Mouse (Mus musculus) midbrain, embryonic 10.5 days (tissue): ENCODE measurements at regions not wholly inside any gene's neighbourhood (a gene's known extent, or its start where the extent isn't known, plus 50 kb on each side); places are given as distances from the start of the nearest gene placed in this dataset.
A peak's percentile ranks its signal among the peaks of the same experiment; 100 is the strongest.
"Not testable (repeated sequence)": the region's sequence is repeated elsewhere in the genome, so short reads cannot be mapped to it uniquely, and the experiment has no call there.

ENCODE experiments used
- DNase-seq: peaks from one replicate; pipeline ENCODE4 v3.0.0-alpha.2; 2017; ENCODE audit warnings: low spot score
- H3K27ac ChIP-seq: fragments of 300-500 bp; sonication (generic); replicated peaks from 2 replicates; pipeline ENCODE4 v1.5.1; 2016; ENCODE audit warnings: mild to moderate bottlenecking
- H3K27me3 ChIP-seq: fragments of 300-500 bp; sonication (generic); 2 replicates; pipeline ENCODE4 v1.6.1; 2016; ENCODE audit warnings: low read depth, mild to moderate bottlenecking; ENCODE audit not compliant: poor library complexity, severe bottlenecking
- H3K36me3 ChIP-seq: fragments of 300-500 bp; sonication (generic); 2 replicates; pipeline ENCODE4 v1.6.1; 2016; ENCODE audit warnings: mild to moderate bottlenecking, moderate library complexity
- H3K4me1 ChIP-seq: fragments of 300-500 bp; sonication (generic); 2 replicates; pipeline ENCODE4 v1.6.1; 2016
- H3K4me3 ChIP-seq: fragments of 300-500 bp; sonication (generic); 2 replicates; pipeline ENCODE4 v1.5.1; 2016; ENCODE audit warnings: mild to moderate bottlenecking, moderate library complexity
- H3K9me3 ChIP-seq: fragments of 300-500 bp; sonication (generic); replicated peaks from 2 replicates; pipeline ENCODE4 v1.6.1; 2016; ENCODE audit warnings: mild to moderate bottlenecking
- WGBS: fragments of 180-500 bp; shearing (Covaris S2); methylation state at CpG from one replicate; pipeline ENCODE4 v1.1.7; 2016; 5-methylcytosine and 5-hydroxymethylcytosine counted together

DNA sequence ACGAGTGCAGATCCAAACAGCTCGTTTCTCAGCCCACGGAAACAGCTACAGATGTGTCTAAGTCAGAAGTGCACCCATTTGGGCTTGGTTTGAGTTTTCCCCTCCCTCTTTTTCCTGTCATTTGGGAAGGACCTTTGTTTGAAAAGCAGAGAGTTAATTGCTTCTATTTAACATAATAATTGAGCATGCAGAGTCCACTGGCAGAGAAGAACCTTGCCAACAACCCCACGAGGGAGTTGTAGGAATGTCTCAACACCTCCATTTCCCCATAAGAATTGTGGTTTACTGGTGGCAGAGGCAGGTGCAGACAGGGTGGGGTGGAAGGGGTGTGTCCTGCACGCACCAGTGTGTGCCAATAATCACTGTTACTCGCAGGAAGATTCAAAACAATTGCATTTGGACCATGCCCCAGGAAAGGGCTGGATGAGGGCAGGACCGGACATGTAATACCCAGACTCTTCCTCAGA is 126.3 kb downstream of the Tas2r134 start:
- WGBS = 63% methylated on average over 7 of the region's 7 CpGs
- no peaks in the 10 kb centered on the region for H3K36me3 ChIP-seq
- no peak overlapping the region for H3K4me3 ChIP-seq
- no peaks in the 10 kb centered on the region for H3K9me3 ChIP-seq
- H3K27ac ChIP-seq = peak overlapping the region; percentile 70
- no peaks in the 10 kb centered on the region for H3K27me3 ChIP-seq
- peaks cover 22% of the 10 kb centered on the region for H3K4me1 ChIP-seq
- no peak for DNase-seq

DNA sequence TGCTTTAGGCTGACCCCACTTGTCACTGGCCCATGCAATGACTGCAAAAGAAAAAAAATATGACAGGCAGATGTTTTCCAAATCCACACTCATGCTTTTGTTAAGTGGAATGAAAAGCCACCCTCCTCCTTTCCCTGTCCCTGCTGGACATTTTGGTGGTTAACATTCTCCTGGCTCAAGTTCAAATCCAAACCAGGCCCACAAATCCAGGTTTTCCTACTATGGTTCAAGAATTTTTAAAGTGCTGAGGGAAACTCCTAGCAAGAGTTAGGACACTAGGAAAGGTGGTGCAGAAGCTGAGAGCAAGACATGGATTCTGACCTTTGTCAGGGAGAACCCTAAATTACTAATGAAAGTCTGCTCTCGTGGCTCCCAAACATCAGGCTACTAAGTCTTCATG is 130.1 kb downstream of the Tas2r134 start:
- H3K9me3 ChIP-seq = no peaks in the 10 kb centered on the region
- no peak overlapping the region for H3K4me3 ChIP-seq
- H3K36me3 ChIP-seq = no peaks in the 10 kb centered on the region
- no peak for DNase-seq
- H3K27me3 ChIP-seq = no peaks in the 10 kb centered on the region
- WGBS = 84% methylated on average over 1 of the region's 1 CpGs
- peaks cover 18% of the 10 kb centered on the region for H3K4me1 ChIP-seq
- no peak overlapping the region for H3K27ac ChIP-seq

DNA sequence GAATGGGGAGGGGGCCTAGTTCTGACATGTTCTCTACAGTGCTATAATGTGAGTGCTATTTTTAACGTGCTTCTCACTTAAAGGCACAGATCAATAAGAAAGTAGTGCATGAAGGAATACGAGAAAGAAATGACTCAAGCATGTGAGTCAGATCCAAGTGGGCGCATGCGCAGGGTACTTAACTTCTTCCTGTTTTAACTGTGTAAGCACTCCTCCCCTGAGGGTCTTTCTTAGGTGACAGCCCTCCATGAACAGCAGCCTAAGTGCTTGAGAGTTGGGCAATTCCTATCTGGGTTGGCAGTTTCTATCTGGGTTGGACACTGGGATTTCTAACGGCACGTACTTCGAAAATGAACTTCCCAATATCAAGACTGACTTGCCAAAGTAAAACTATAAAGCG is 130.8 kb downstream of the Tas2r134 start:
- Histone ChIP-seq H3K36me3 (no peaks in the 10 kb centered on the region), H3K4me3 (no peak overlapping the region), H3K27me3 (no peaks in the 10 kb centered on the region), H3K4me1 (peaks cover 11% of the 10 kb centered on the region), H3K9me3 (no peaks in the 10 kb centered on the region), H3K27ac (no peak overlapping the region)
- 93% methylated on average over 8 of the region's 8 CpGs for WGBS
- DNase-seq = no peak

DNA sequence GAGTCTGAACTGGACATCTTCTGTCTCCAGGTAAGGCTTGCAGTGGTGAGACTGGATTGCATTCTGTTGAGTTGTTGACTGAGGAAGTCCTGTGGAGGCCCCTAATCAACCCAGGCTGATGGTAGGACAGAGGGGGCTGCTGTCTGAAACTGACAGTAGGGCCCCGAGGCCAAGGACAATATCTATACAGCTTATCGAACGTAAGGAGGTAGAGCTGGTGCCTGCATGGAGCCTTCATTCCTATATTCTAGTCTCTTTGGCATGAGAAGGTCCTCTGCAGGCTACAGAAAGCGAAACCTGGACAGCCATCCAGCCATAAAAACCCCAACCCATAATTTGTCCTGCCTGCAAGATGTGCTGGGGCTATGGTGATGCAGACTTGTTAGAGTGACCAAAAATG is 135.6 kb downstream of the Tas2r134 start:
- H3K9me3 ChIP-seq = no peaks in the 10 kb centered on the region
- H3K36me3 ChIP-seq = no peaks in the 10 kb centered on the region
- 83% methylated on average over 4 of the region's 4 CpGs for WGBS
- H3K27ac ChIP-seq = no peak overlapping the region
- H3K4me1 ChIP-seq = peaks cover 4% of the 10 kb centered on the region
- DNase-seq = no peak
- no peak overlapping the region for H3K4me3 ChIP-seq
- H3K27me3 ChIP-seq = no peaks in the 10 kb centered on the region

DNA sequence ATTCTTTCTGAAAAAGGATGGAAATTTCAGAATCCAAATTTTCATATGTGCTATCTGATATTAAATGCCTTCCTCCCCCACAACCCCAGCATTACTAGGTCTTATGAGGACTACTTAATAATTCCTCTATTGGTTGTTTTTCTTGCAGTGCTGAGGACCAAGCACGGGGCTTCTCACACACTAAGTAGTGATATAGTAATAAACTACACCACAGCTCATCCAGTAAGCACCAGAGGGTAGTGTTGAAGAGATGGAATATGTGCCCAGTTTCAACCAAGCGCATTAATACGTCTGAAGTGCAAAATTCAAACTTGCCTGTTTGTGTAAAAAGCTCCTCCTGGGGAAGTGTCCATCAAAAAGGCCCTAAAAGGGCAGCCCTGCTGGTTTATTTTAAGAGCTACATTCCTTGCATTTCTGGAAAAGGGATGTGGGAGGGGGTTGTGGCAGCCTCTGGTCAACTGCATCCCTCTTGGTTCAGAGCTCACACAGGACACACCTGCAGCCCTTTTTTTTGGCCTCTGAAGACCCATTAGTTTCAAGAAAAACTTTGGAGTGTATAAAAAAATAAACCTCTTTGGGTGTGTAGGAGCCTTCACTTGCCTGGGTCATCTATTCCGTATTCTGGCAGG is 140.3 kb downstream of the Tas2r134 start:
- H3K4me3 ChIP-seq = no peak overlapping the region
- no peaks in the 10 kb centered on the region for H3K36me3 ChIP-seq
- peaks cover 12% of the 10 kb centered on the region for H3K4me1 ChIP-seq
- H3K9me3 ChIP-seq = no peaks in the 10 kb centered on the region
- no peak for DNase-seq
- H3K27ac ChIP-seq = no peak overlapping the region
- no peaks in the 10 kb centered on the region for H3K27me3 ChIP-seq
- 79% methylated on average over 4 of the region's 4 CpGs for WGBS

DNA sequence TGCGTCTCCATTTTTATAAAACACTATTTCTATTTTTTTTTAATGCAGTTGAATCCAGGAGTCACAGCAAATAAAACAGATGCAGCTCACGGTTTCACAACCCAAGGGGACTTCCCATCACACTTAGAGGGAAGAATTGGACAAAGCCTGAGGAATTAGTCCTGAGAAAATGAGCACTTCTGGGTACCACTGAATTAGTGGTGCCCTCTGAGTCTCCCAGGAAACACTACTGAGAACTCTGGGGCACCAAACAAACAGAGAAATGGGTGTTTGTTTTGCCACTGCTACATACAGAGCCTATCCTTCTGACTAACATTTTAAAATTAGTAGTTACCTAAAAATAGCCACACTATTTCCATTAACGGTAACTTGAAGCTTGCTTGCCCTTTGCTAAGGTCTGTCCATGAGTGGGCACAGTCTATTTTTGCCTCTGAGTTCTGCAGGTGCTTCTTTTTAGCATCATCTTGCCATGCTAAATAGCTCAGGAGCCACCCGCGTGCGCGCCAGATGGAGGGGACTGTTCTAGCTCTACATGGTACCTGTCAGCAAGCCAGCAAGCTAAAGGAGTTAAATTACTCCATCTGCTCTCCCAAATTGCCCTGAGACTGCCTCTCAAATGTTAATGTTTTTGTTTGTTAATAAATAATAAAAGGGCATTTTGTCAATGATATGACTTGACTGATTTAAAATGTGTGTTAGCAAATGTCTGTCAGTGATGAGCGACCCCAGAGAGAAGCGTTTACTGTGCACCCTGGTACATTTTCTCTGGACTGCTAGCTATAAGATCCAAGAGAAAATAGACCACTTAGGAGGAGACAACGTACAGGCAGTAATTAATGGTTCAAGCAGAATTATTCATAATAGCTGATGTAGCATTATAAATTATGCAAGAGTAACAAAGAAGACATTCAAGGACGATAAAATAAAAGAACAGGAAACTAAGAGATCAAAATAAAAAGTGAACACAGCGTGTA is 141.3 kb downstream of the Tas2r134 start:
- Histone ChIP-seq H3K27me3 (no peaks in the 10 kb centered on the region), H3K27ac (no peak overlapping the region), H3K36me3 (no peaks in the 10 kb centered on the region), H3K9me3 (no peaks in the 10 kb centered on the region), H3K4me3 (no peak overlapping the region), H3K4me1 (peaks cover 12% of the 10 kb centered on the region)
- WGBS = 85% methylated on average over 12 of the region's 12 CpGs
- no peak for DNase-seq

DNA sequence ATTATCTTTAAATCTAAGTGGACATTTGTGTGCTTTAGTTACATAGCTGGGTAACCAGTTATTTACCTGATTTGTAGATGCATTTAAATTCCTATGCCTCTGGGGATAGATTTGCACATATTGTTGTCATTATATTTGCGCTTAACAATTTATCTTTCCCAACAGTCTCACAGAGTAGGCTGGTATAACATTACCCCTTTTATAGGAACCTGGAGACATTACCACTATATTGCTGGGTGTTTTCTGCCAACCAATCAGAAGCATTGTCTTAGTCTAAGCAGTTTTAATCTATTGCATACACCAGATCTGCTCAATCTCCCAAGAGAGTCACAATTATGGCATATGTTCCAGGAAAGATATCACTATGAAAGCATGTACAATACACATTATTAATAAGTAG is 149.8 kb downstream of the Rbm43 start:
- WGBS = 94% methylated on average over 1 of the region's 1 CpGs
- Histone ChIP-seq H3K4me3 (no peak overlapping the region), H3K9me3 (no peaks in the 10 kb centered on the region), H3K27me3 (no peaks in the 10 kb centered on the region), H3K27ac (no peak overlapping the region), H3K4me1 (peaks cover 9% of the 10 kb centered on the region), H3K36me3 (no peaks in the 10 kb centered on the region)
- no peak for DNase-seq

DNA sequence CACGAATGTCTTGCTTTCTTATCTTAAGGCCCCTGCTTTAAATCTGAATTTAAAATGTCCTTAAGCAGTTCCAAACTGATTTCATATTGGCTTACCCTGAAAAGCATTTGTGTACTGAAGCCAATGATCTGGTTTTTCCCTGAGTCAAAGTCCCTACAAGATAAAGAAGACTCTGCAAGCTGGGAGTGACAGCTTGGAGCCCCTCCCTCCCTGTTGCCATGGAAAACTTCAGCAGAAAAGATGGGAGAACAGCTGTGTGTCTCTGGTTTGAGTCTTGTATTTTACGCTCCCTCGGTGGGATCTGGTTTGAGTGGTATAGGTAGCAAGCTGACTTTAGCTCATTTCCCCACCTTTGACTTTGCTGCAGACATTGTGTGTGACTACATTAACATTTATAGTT is 146.1 kb downstream of the Rbm43 start:
- peaks cover 9% of the 10 kb centered on the region for H3K4me1 ChIP-seq
- 75% methylated on average over 3 of the region's 3 CpGs for WGBS
- no peaks in the 10 kb centered on the region for H3K9me3 ChIP-seq
- no peaks in the 10 kb centered on the region for H3K36me3 ChIP-seq
- DNase-seq = no peak
- no peak overlapping the region for H3K27ac ChIP-seq
- H3K4me3 ChIP-seq = no peak overlapping the region
- no peaks in the 10 kb centered on the region for H3K27me3 ChIP-seq

DNA sequence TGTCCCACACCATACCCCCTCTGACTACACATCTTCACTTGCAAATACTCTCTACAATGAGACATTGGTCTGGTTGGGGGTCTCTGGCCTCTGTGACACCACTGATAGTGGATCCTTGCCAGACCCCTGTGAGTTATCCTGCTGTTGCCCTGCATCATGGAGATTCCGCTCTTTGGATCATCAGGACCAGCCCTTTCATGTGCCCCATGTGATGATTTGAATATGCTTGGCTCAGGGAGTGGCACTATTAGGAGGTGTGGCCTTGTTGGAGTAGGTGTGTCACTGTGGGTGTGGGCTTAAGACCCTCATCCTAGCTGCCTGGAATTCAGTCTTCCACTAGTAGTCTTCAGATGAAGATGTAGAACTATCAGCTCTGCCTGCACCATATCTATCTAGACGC is 141.7 kb downstream of the Rbm43 start:
- H3K4me1 ChIP-seq, H3K9me3 ChIP-seq, H3K27me3 ChIP-seq, H3K27ac ChIP-seq, H3K36me3 ChIP-seq, H3K4me3 ChIP-seq, DNase-seq: not testable (repeated sequence)
- whole genome bisulfite sequencing = 91% methylated on average over 2 of the region's 2 CpGs

DNA sequence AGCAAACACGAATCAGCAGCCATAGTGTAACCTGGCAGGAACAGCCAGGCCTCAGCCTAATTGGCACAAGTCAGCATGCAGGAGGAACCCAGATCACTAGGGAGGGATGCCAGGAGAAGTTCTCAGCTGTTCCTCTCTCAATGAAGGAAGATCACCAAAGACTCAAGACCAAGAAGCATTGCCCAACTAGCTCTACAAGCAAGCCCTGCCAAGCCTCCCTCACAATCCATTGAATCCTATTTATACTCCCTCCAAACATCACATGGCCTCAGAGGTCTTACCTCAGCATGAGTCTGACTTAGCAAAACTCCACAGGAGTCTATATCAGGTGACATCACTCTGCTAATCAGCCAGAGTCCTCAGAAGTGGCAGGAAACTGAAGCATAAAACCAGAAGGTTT is 135.1 kb downstream of the Rbm43 start:
- 81% methylated on average over 1 of the region's 1 CpGs for WGBS
- H3K27ac ChIP-seq = no peak overlapping the region
- H3K36me3 ChIP-seq = no peaks in the 10 kb centered on the region
- H3K9me3 ChIP-seq = no peaks in the 10 kb centered on the region
- no peaks in the 10 kb centered on the region for H3K4me1 ChIP-seq
- no peak for DNase-seq
- no peaks in the 10 kb centered on the region for H3K27me3 ChIP-seq
- H3K4me3 ChIP-seq = no peak overlapping the region

DNA sequence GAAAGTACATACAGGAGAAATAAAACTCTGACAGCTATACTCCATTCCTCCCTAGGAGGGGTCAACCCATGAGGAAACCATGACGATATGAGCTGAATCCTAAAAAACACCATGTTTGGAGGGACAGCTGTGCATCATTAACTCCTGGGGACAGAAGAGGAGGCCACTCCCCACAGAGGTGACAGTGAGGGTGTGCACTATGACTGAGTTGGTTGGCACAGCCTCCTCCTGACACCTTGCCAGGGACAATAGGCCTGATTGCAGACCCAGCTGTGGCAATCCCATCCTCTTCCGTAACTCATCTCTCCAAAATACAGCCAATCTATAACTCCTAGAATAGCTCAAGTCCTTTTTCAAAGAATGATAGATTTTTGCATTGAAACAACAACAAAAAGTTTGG is 112.0 kb downstream of the Rbm43 start:
- H3K9me3 ChIP-seq = no peaks in the 10 kb centered on the region
- no peaks in the 10 kb centered on the region for H3K27me3 ChIP-seq
- H3K4me3 ChIP-seq = no peak overlapping the region
- no peaks in the 10 kb centered on the region for H3K36me3 ChIP-seq
- DNase-seq = no peak
- H3K4me1 ChIP-seq = no peaks in the 10 kb centered on the region
- H3K27ac ChIP-seq = no peak overlapping the region
- WGBS = 99% methylated on average over 2 of the region's 2 CpGs

DNA sequence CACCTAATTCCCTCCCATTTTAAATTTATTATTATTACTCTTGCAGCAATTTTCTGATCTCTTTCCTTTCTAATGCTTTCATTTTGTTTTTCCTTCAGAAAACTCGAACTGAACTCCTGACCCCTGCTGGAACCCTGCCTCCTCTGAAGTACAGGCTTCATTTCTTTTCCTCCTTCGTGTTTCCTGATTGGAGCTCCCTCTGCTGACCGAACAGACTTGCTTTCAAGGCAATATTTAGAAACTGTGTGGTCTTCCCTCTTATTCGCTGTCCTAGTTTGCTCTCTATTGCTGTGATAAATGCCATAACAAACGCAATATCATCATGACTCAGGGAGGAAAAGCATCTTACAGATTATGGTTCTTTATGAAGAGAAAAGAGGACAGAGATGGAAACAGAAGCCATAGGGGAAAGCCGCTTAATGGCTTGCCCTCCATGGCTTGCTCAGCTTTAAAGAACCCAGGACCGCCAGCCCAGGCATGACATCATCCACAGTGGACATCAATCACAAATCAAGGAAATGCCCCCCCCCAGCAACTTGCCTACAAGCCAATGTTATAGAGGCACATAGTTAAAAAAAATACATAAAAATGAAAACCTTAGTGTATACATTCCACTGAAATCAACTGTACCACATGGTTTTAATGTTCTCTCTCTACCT is 104.5 kb downstream of the Rbm43 start:
- H3K4me1 ChIP-seq = peaks cover 6% of the 10 kb centered on the region; the same call in 1 of the 2 replicates
- H3K27ac ChIP-seq = no peak overlapping the region; the same call in 1 of the 2 replicates
- H3K9me3 ChIP-seq = no peaks in the 10 kb centered on the region
- no peaks in the 10 kb centered on the region for H3K36me3 ChIP-seq
- H3K27me3 ChIP-seq = no peaks in the 10 kb centered on the region
- DNase-seq = peak; percentile 30
- no peak overlapping the region for H3K4me3 ChIP-seq
- 45% methylated on average over 7 of the region's 7 CpGs for WGBS
